Mouse (Mus musculus) liver, embryonic 12.5 days (tissue): Measurements from ENCODE around the gene Hps3. TPM values are rescaled to one million over a fixed set of nuclear protein-coding genes. Genes with fewer than 3 reads are reported as not detected.
A peak's percentile ranks its signal among the peaks of the same experiment; 100 is the strongest.
"Not testable (repeated sequence)": the region's sequence is repeated elsewhere in the genome, so short reads cannot be mapped to it uniquely, and the experiment has no call there.

Source experiments
- ATAC-seq: fragments of 200-750 bp; cut with Nextera tagmentation; 2 replicates; pipeline ENCODE4 v1.8.0; 2017; ENCODE audit warnings: moderate number of reproducible peaks, mild to moderate bottlenecking, moderate library complexity
- H3K27ac ChIP-seq: fragments of 300-500 bp; sonication (generic); 2 replicates; pipeline ENCODE4 v1.5.1; 2016; ENCODE audit warnings: mild to moderate bottlenecking
- H3K27me3 ChIP-seq: fragments of 300-500 bp; sonication (generic); replicated peaks from 2 replicates; pipeline ENCODE4 v1.6.1; 2016; ENCODE audit warnings: mild to moderate bottlenecking, moderate library complexity
- H3K36me3 ChIP-seq: fragments of 300-500 bp; sonication (generic); 2 replicates; pipeline ENCODE4 v1.6.1; 2016; ENCODE audit warnings: mild to moderate bottlenecking, moderate library complexity
- H3K4me1 ChIP-seq: fragments of 300-500 bp; sonication (generic); 2 replicates; pipeline ENCODE4 v1.6.1; 2016
- H3K4me2 ChIP-seq: fragments of 300-500 bp; sonication (generic); 2 replicates; pipeline ENCODE4 v1.6.1; 2016; ENCODE audit warnings: mild to moderate bottlenecking, moderate library complexity
- H3K4me3 ChIP-seq: fragments of 300-500 bp; sonication (generic); 2 replicates; pipeline ENCODE4 v1.5.1; 2016; ENCODE audit warnings: mild to moderate bottlenecking, moderate library complexity
- H3K9ac ChIP-seq: fragments of 300-500 bp; sonication (generic); 2 replicates; pipeline ENCODE4 v1.6.1; 2016; ENCODE audit warnings: mild to moderate bottlenecking, moderate library complexity
- H3K9me3 ChIP-seq: fragments of 300-500 bp; sonication (generic); replicated peaks from 2 replicates; pipeline ENCODE4 v1.6.1; 2016; ENCODE audit warnings: mild to moderate bottlenecking, moderate library complexity
- WGBS: fragments of 180-500 bp; shearing (Covaris S2); methylation state at CpG from one replicate; pipeline ENCODE4 v1.1.7; 2016; ENCODE audit not compliant: insufficient replicate concordance; 5-methylcytosine and 5-hydroxymethylcytosine counted together
- polyA plus RNA-seq: library from polyadenylated mRNA; unstranded; fragments of >200 nt; fragmentation: Nextera tagmentation; extraction: Ambion mirVana; gene quantifications from 2 replicates; pipeline ENCODE4 v1.2.1, GENCODE M21; 2016

The Hps3 gene
- polyA plus RNA-seq, 1 experiment from 2014 or later: 9.0 TPM

- Histone ChIP-seq H3K9ac (no peak overlapping the region), H3K27me3 (no peaks in the 10 kb centered on the region), H3K9me3 (no peaks in the 10 kb centered on the region), H3K4me3 (no peak overlapping the region), H3K4me1 (no peaks in the 10 kb centered on the region), H3K4me2 (no peak overlapping the region), H3K27ac (no peak overlapping the region), H3K36me3 (no peaks in the 10 kb centered on the region)
- WGBS: 61% methylated on average over 3 of the region's 3 CpGs
- ATAC-seq: no peak
These were observed 74.5 kb downstream of the Hps3 start for GRCm38 (mm10) chr3:19960570-19961114.

- no peaks in the 10 kb centered on the region for H3K9me3 ChIP-seq
- no peak overlapping the region for H3K9ac ChIP-seq
- no peak overlapping the region for H3K4me2 ChIP-seq
- no peak overlapping the region for H3K4me3 ChIP-seq
- H3K27ac ChIP-seq: no peak overlapping the region
- WGBS: 65% methylated on average over 1 of the region's 1 CpGs
- H3K36me3 ChIP-seq: no peaks in the 10 kb centered on the region
- no peaks in the 10 kb centered on the region for H3K27me3 ChIP-seq
- H3K4me1 ChIP-seq: no peaks in the 10 kb centered on the region
- no peak for ATAC-seq
These were observed 76.1 kb downstream of the Hps3 start for GRCm38 (mm10) chr3:19958983-19959382.

GRCm38 (mm10) chr3:19958031-19958430 lies 77.1 kb downstream of the Hps3 start:
- Histone ChIP-seq H3K36me3 (no peaks in the 10 kb centered on the region), H3K4me1 (no peaks in the 10 kb centered on the region), H3K9me3 (no peaks in the 10 kb centered on the region), H3K27me3 (no peaks in the 10 kb centered on the region), H3K4me3 (no peak overlapping the region), H3K4me2 (no peak overlapping the region), H3K9ac (no peak overlapping the region), H3K27ac (no peak overlapping the region)
- no peak for ATAC-seq

- Histone ChIP-seq H3K27me3 (no peaks in the 10 kb centered on the region), H3K36me3 (no peaks in the 10 kb centered on the region), H3K4me1 (no peaks in the 10 kb centered on the region), H3K9ac (no peak within 1 kb of the TSS), H3K4me2 (no peak within 1 kb of the TSS), H3K4me3 (no peak within 1 kb of the TSS), H3K9me3 (no peaks in the 10 kb centered on the region), H3K27ac (no peak within 1 kb of the TSS)
- no peak for ATAC-seq
- 59% methylated on average over 5 of the region's 5 CpGs for WGBS
These were observed 78.2 kb downstream of the Hps3 start, which contains the start of gene Cp for GRCm38 (mm10) chr3:19956885-19957284. Gene Cp, plus strand, starts transcription at chr3:19957054.

GRCm38 (mm10) chr3:19953865-19954264 lies 81.2 kb downstream of the Hps3 start:
- Histone ChIP-seq H3K9ac (no peak overlapping the region), H3K27me3 (no peaks in the 10 kb centered on the region), H3K27ac (no peak overlapping the region), H3K4me1 (no peaks in the 10 kb centered on the region), H3K36me3 (no peaks in the 10 kb centered on the region), H3K9me3 (no peaks in the 10 kb centered on the region), H3K4me2 (no peak overlapping the region), H3K4me3 (no peak overlapping the region)
- 34% methylated on average over 3 of the region's 3 CpGs for WGBS
- peak; percentile 84 for ATAC-seq

GRCm38 (mm10) chr3:19953425-19953824 lies 81.7 kb downstream of the Hps3 start:
- H3K9ac ChIP-seq: no peak overlapping the region
- H3K4me1 ChIP-seq: no peaks in the 10 kb centered on the region
- H3K27ac ChIP-seq: peak overlapping the region; percentile 54
- H3K9me3 ChIP-seq: no peaks in the 10 kb centered on the region
- no peak overlapping the region for H3K4me2 ChIP-seq
- H3K4me3 ChIP-seq: no peak overlapping the region
- H3K36me3 ChIP-seq: no peaks in the 10 kb centered on the region
- no peaks in the 10 kb centered on the region for H3K27me3 ChIP-seq
- no peak for ATAC-seq
- WGBS: 64% methylated on average over 1 of the region's 1 CpGs

GRCm38 (mm10) chr3:19949401-19949800 lies 85.7 kb downstream of the Hps3 start:
- not testable (repeated sequence) for H3K9ac ChIP-seq
- 51% methylated on average over 1 of the region's 1 CpGs for WGBS

GRCm38 (mm10) chr3:19948552-19948951 lies 86.6 kb downstream of the Hps3 start:
- no peak for ATAC-seq
- Histone ChIP-seq H3K4me3 (no peak overlapping the region), H3K27me3 (no peaks in the 10 kb centered on the region)

More at GRCm38 (mm10) chr3:19949401-19949800, 85.7 kb downstream of the Hps3 start:
- not testable (repeated sequence) for H3K36me3 ChIP-seq, H3K27ac ChIP-seq, ATAC-seq, H3K4me1 ChIP-seq, H3K4me3 ChIP-seq, H3K9me3 ChIP-seq, H3K27me3 ChIP-seq, H3K4me2 ChIP-seq

More at GRCm38 (mm10) chr3:19948552-19948951, 86.6 kb downstream of the Hps3 start:
- H3K4me2 ChIP-seq: no peak overlapping the region
- no peak overlapping the region for H3K27ac ChIP-seq
- no peak overlapping the region for H3K9ac ChIP-seq
- no peaks in the 10 kb centered on the region for H3K9me3 ChIP-seq
- H3K4me1 ChIP-seq: no peaks in the 10 kb centered on the region
- no peaks in the 10 kb centered on the region for H3K36me3 ChIP-seq

Other genes with a start within 250 kb of the Hps3 start
- gene Cp, start 78.3 kb downstream of the Hps3 start, polyA plus RNA-seq: 0.68 and 0.77 TPM in 2 replicates
- 13.2 and 13.3 TPM in 2 replicates for gene Hltf, start 22.5 kb upstream of the Hps3 start, polyA plus RNA-seq
- gene Gyg, start 120.0 kb upstream of the Hps3 start, polyA plus RNA-seq: 26.6 and 27.4 TPM in 2 replicates
- gene Cpa3, start 206.9 kb upstream of the Hps3 start, polyA plus RNA-seq: 3.6 and 4.2 TPM in 2 replicates
- gene Cpb1, start 240.4 kb upstream of the Hps3 start, polyA plus RNA-seq: 0.06 TPM in 1 of 2 replicates, not detected in the other